Mouse (Mus musculus) cerebellum, adult 11 months (tissue): Measurements from ENCODE around the gene Apc2.

ENCODE experiments used
- DNase-seq: peaks from one replicate; pipeline ENCODE4 v3.0.0; 2022

Apc2 gene

GRCm38 (mm10) chr10:80296824-80297223 is 1.0 kb downstream of the Apc2 start:
- DNase-seq, result no peak

DNA sequence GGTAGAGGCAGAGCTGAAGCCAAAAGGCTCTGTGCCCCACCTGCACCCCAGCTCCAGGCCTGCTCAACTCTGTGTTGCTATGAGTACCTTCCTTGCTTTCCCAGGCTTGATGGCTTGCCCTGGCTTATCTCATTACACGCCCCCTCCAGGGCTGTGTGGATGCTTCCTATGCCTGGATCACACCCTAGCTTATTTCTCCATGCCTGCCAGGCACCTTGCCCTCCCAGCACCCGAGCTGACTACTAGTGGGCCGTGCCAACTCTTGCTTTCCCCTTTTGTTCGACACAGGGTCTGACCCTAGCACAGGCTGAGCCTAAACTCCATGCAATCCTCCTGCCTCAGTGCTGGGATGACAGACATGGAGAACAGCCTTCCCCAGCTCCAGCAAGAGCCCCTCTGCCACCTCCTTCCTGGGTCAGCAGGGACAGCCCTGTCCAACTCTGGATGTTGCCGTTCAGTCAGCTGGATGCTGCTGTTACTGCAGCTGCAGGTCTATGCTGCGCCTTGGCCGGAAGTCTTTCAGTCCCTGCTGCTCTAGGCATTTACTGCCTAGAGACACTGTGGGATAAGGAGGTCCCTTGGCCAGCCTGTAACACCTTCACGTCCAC is 1.9 kb downstream of the Apc2 start:
- DNase-seq, result no peak

DNA sequence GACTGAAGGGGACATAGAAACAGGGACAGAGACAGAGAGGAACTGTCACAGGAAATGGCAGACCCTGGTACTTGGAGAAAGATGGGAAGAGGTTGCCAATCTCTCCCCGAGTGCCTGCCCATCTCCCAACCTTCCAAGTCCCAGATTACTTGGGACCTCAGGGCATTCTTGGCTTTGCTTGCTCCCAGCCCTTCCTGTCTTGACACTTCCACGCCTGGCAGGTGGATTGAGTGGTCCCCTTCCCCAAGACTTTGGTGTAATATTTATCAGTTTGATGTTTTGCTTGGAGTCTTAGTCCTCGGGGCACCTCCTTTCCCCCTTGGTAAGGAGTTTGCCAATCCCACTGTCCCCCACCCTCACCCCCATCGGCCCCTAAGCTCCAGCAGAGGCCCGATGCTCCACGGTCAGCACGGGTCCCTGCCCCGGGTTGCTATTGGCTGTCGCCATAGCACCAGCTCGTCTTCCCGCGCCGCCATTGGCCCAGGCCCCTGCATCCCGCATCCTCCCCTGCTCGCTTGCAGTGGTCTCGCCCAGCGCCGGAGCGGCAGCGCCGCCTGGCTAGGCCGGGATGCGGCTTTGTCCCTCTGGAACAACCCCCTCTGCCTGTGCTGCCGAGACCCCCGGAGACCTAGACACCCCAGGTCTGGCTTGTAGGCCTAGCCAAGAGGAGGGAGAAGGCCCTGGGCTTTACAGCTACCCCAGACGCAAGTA is 2.9 kb downstream of the Apc2 start:
- DNase-seq, result peak; percentile 92

GRCm38 (mm10) chr10:80299301-80299700 is 3.5 kb downstream of the Apc2 start:
- no peak for DNase-seq

- no peak for DNase-seq
Measured at GRCm38 (mm10) chr10:80299824-80300223, 4.0 kb downstream of the Apc2 start.

DNA sequence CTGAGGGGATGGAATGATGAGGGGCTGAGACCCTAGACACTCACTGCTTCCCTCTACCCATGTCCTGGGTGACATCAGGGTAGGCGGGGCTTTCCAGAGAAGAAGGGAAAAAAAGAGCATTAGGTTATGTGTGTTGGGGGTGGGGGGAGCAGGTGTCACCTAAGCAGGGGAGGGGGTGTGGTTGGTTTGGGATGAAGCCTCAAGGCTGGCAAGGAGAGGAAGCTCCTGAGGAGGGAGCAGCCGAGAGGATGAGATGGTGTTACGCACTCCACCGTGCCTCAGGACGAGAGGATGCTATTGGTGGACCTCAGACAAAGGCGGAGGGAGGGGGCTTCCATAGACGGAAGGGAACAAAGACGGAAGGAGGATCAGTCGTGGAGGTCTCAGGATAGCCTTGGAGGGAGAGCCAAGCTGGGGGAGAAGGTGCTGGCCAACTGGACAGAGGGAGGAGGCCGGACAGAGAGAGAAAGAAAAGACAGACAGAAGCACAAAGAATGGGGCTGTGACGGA is 5.0 kb downstream of the Apc2 start:
- DNase-seq, result peak; percentile 42

DNA sequence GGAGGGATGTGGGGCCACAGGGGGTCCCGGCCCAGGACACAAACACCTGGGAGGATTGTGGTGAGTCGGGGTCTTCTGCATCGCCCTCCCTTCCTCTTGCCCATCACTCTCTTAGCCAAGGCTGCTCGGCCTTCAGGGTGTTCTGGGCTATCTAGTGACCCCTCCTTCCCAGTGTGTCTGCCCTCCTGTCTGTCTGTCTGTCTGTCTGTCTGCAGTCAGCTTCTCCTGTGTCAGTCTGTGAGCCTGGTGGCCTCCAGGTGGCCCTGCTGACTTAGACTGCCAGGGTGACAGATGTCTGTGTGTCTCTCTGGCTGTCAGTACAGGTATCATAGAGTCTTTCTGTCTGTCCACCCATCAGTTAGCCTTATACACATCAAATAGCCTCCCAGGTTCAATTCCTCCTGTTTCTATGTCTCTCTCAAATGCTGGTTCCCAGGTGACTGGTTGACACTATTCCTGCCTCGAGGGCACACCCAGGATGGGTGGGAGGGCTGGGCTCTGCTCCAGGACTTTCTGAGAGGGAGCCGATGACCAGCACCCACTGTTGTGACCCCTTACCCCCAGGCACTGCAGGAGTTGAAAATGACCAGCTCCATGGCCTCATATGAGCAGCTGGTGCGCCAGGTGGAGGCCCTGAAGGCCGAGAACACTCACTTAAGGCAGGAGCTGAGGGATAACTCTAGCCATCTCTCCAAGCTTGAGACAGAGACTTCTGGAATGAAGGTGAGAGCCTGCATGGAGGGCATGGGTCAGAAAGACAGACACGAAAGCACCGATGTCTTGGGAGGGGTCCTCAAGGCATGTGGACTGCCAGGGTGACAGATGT is 5.7 kb downstream of the Apc2 start:
- peak; percentile 41 for DNase-seq

DNA sequence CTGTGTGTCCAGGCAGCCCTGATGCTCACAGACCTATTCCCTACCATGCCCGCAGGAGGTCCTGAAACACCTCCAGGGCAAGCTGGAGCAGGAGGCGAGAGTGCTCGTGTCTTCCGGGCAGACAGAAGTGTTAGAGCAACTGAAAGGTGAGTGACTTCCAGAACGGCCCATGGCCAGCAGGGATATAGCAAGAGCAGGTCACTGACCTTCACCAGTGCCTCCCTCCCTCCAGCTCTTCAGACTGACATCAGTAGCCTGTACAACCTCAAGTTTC is 6.2 kb downstream of the Apc2 start:
- peak; percentile 30 for DNase-seq

GRCm38 (mm10) chr10:80302471-80302881 is 6.7 kb downstream of the Apc2 start:
- DNase-seq, result peak; percentile 60

DNA sequence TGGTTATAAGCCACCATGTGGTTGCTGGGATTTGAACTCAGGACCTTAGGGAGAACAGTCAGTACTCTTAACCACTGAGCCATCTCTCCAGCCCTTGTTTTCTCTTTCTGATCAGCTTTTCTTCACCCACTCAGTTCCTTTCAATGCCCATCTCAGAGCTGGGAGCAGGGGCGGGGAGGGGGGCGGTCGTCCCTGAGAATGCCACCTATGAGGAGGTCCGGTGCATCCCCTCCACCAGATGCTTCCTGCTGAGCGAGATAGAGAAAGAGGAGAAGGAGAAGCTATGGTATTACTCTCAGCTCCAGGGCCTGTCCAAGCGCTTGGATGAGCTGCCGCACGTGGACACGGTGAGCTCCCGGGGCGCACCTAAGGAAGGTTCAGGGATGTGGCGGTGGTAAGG is 8.7 kb downstream of the Apc2 start:
- DNase-seq, result no peak

- DNase-seq, result no peak
Measured at GRCm38 (mm10) chr10:80304862-80305261, 9.1 kb downstream of the Apc2 start.

DNA sequence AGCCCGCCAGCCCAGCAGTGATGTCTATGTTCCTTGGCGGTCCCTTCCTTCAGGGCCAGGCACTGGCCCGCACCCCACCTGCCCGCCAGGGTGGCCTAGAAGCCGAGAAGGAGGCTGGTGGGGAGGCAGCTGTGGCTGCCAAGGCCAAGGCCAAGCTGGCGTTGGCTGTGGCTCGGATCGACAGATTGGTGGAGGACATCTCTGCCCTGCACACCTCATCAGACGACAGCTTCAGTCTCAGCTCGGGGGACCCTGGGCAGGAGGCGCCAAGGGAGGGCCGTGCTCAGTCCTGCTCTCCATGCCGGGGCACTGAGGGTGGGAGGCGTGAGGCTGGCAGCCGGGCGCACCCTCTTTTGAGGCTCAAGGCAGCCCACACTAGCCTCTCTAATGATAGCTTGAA is 15.8 kb downstream of the Apc2 start:
- no peak for DNase-seq

- DNase-seq, result no peak
Measured at GRCm38 (mm10) chr10:80312586-80313504, 17.1 kb downstream of the Apc2 start.

DNA sequence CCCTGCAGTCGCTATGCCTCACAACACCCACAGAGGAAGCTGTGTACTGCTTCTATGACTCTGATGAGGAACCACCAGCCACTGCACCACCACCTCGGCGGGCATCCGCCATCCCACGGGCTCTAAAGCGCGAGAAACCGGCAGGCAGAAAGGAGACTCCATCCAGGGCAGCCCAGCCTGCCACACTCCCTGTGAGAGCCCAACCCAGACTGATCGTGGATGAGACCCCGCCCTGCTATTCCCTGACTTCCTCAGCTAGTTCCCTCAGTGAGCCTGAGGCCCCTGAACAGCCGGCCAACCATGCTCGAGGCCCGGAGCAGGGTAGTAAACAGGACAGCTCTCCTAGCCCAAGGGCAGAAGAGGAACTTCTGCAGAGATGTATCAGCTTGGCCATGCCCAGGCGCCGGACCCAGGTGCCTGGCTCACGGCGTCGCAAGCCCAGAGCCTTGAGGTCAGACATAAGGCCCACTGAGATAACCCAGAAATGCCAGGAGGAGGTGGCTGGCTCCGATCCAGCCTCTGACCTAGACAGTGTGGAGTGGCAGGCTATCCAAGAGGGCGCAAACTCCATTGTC is 17.9 kb downstream of the Apc2 start:
- DNase-seq, result no peak

DNA sequence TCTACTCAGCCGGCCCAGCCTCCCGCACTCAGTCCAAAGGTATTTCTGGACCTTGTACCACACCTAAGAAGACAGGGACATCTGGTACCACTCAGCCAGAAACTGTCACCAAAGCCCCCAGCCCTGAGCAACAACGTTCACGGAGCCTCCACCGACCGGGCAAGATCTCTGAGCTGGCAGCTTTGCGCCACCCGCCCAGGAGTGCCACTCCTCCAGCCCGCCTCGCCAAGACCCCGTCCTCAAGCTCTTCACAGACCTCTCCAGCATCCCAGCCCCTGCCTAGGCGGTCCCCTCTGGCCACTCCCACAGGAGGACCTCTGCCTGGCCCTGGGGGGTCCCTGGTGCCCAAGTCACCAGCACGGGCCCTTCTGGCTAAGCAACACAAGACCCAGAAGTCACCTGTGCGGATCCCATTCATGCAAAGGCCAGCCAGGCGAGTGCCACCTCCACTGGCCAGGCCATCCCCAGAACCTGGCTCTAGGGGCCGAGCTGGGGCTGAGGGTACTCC is 18.8 kb downstream of the Apc2 start:
- no peak for DNase-seq

- no peak for DNase-seq
Measured at GRCm38 (mm10) chr10:80315315-80315714, 19.5 kb downstream of the Apc2 start.

DNA sequence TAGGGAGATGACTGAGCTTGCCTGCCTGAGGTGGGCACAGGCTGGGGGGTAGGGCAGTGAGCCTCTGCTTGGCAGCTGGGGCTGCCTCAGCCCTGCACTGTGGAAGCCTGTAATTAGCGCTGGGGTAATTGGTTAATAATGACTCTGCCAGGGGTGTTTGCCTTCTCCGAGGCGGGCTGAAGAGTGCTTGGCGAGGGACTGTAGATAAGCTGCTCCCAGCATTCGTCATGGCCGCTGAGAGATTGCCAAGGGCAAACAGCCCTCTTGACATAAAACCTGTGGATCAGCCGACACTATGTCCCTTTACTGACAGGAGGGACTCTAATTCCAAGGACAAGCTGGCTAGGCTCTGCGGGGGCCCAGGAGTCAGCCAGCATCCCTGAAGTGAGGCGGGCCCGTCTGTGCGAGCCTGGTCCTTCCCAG is 20.6 kb downstream of the Apc2 start:
- no peak for DNase-seq

DNA sequence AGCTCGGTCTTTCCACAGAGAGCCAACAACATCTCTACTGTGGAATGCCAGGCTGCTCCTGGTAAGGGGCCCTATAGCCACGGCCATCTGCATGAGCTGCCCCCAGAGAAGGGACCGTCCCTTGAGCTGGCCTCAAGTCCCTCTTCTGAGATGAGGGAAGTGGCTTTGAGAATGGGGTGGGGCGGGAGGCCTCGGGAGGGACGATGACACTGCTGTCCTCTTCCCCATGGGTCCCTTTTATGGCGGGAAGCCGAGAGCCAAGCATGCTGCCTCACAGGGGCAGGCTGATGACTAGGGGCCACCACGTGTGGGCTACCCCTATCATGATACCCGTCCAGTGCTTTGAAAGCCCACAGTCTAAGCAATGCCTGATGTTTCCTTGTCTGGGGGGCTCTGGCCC is 21.2 kb downstream of the Apc2 start:
- no peak for DNase-seq

DNA sequence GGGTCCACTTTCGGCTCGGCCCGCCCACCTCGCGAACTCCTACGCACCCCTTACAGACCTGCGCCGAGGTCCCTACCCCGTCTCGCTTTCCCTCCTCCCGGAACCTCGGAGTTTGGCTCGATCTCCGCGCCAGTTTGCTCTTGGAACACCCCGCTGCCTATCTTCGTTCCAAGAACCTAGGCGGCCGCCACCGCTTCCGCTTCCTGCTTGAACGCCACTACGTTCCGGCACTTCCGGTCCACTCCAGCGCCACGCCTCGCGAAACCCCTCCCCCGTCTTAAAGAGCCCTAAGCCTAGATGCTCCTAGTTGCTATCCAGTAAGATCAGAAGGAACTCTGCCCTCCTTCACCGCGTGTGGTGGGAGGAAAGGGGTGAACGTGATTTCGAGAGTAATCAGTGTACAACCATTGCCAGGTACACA is 24.6 kb downstream of the Apc2 start, which contains the start of gene 2310011J03Rik:
Gene 2310011J03Rik, minus strand, starts transcription at position 198 of the 421 bp plus-strand sequence.
- DNase-seq, result peak; percentile 84

DNA sequence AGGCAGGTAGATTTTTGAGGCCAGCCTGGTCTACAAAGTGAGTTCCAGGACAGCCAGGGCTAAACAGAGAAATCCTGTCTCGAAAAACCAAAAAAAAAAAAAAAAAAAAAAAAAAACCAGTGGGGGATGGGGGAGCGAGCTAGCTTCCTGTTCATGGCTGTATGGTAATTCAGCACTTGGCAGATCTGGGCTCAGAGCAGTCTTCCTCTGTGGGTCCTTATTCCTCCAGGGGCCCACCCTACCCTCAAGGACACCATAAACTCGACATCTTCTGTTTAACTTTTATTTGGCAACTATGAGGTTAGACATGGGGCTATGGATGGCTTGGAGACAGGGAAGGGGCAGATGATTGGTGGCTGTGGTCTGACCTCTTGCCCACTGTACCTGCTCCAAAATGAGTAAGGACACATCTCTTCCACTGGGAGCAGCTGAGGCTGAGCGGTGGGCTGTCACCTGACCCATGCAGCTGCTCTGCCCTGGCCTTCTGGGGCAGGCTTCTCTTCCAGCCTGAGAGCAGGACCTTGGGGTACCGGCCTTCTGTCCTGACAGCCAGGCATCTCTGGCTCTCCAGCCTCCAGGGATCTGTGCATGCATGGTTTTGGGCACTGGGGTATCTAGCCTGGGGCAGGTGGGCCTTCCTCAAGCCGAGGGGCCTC is 25.4 kb downstream of the Apc2 start:
- DNase-seq, result no peak
